8 mouse cellular contexts compared by ENCODE assay signal in the genomic region with DNA sequence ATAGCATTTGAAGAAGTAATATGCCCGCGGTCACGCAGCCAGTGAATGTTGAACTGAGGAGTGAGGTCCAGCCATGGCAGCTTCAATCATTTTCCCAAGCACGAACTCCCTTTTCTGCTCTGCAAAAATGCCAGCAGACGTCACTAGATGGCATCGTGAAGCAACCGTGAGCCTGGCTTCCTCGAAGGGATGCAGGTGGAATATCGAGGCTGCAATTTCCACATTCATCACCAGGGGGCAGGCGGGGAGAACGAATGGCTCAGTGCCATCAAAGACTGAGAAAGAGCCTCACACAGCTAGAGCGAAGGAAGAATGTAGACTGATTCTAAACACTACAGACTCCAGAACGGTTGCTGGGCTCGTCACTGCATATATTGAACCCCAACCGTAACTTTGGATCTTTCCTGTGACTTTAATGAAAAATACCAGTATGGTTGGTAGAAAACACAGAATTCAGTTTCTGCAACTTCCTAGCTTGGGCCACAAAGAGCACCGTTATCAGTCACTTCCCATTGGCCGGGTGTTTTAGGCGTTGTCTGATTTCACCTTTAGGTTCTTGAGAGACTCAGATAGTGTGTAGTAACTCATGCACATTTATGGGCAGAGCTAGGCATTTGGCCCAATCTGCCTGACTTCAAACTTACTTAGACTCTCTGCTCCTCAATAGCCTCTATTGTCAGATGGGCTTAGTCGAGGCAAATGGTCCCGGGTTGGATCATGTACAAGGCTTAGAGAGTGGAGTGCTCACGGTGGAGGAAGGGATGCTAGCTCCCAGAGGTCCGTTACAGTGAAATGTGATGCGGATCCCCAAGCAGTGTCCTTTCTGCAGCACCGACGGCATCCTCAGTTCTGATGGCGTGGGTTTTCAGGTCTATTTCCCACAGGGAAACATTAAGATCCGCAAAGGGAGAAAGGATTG. TPM values are rescaled to one million over a fixed set of nuclear protein-coding genes. Genes with fewer than 3 reads are reported as not detected.
A peak's percentile ranks its signal among the peaks of the same experiment; 100 is the strongest.
DNase-seq lines count a peak whose midpoint lies in the region; ATAC-seq and TF ChIP-seq lines count a peak whose summit lies in the region.

No protein-coding gene starts in this region.

- no peak overlapping the region for H3K4me3 ChIP-seq in ES-E14 (ENCODE audit: insufficient read depth in 1 of 2, low read depth in 1 of 2, low read length in 2 of 2, poor library complexity in 1 of 2, severe bottlenecking in 1 of 2)
- H3K4me3 ChIP-seq in forebrain, postnatal 0 days (ENCODE audit: low read depth, low read length): no peak overlapping the region
- no peak overlapping the region for H3K4me3 ChIP-seq in lung, adult 2 months (replicated peaks; ENCODE audit: extremely low read depth, low read depth, low read length)
- no peak overlapping the region for H3K4me3 ChIP-seq in thymus, adult 2 months (ENCODE audit: control insufficient read depth, insufficient read depth, low read length)

- H3K4me2 ChIP-seq in forebrain, postnatal 0 days (ENCODE audit: low read depth): no peak overlapping the region

- H3K27me3 ChIP-seq in forebrain, postnatal 0 days (ENCODE audit: insufficient read depth, low read length): no peaks in the 10 kb centered on the region
- H3K27me3 ChIP-seq in thymus, adult 2 months (ENCODE audit: control insufficient read depth, insufficient read depth, low read length): no peaks in the 10 kb centered on the region

- no peak overlapping the region for H3K27ac ChIP-seq in ES-E14 (ENCODE audit: insufficient read depth, low read depth, low read length, poor library complexity, severe bottlenecking)
- H3K27ac ChIP-seq in forebrain, postnatal 0 days (ENCODE audit: low read depth, low read length): no peak overlapping the region
- H3K27ac ChIP-seq in thymus, adult 2 months (ENCODE audit: control insufficient read depth, insufficient read depth, low read length): no peak overlapping the region

- in situ Hi-C loops in ES-E14 (cut with MboI; ENCODE audit: low sequenced_read_pairs in 2 of 2, unreplicated experiment in 2 of 2): loop anchor here (10.0 kb wide), 2 partner anchors 148 to 248 kb away; no protein-coding TSS in a partner anchor

- H3K9ac ChIP-seq in ES-E14 (ENCODE audit: insufficient read depth, low read depth, low read length, poor library complexity, severe bottlenecking): no peak overlapping the region
- no peak overlapping the region for H3K9ac ChIP-seq in forebrain, postnatal 0 days

- no peaks in the 10 kb centered on the region for H3K36me3 ChIP-seq in ES-E14 (ENCODE audit: control insufficient read depth, insufficient read depth, low read length, poor library complexity, severe bottlenecking)
- H3K36me3 ChIP-seq in forebrain, postnatal 0 days (ENCODE audit: insufficient read depth): no peaks in the 10 kb centered on the region
- no peaks in the 10 kb centered on the region for H3K36me3 ChIP-seq in thymus, adult 2 months (ENCODE audit: control insufficient read depth, insufficient read depth, low read length)

- no peak for TF ChIP-seq POLR2A in lung, adult 2 months (IDR thresholded peaks at IDR 0.05; ENCODE audit: borderline replicate concordance, extremely low read depth, low read depth, low read length)
- TF ChIP-seq POLR2A in thymus, adult 2 months (IDR thresholded peaks at IDR 0.05; ENCODE audit: control insufficient read depth, extremely low read depth, insufficient read depth, low read length, poor library complexity): no peak

- peak; percentile 100 for TF ChIP-seq CTCF in forebrain, postnatal 0 days (IDR thresholded peaks at IDR 0.05; ENCODE audit: low read depth)
- TF ChIP-seq CTCF in lung, adult 2 months (IDR thresholded peaks at IDR 0.05; ENCODE audit: insufficient read depth, low read length): peak; percentile 96
- TF ChIP-seq CTCF in thymus, adult 2 months (IDR thresholded peaks at IDR 0.05; ENCODE audit: borderline replicate concordance, control insufficient read depth, extremely low read depth, insufficient read depth, low read length, poor library complexity): peak; percentile 96; the same call in 1 of the 2 replicates

- peak; percentile 96 for DNase-seq in ES-E14 (ENCODE audit: low read depth, low spot score)
- peak; percentile 95 to 97 for DNase-seq in cerebellum, adult 18-20 months
- DNase-seq in forebrain, postnatal 0 days: peak; percentile 99
- peak; percentile 92 to 93 for DNase-seq in heart, postnatal 36 days
- peak; percentile 94 to 99 for DNase-seq in layer of hippocampus, adult 18-20 months (ENCODE audit: low spot score in 2 of 2)
- peak; percentile 90 for DNase-seq in lung, adult 2 months
- DNase-seq in ovary, adult 18-20 months (ENCODE audit: low spot score): peak; percentile 81
- peak; percentile 98 for DNase-seq in thymus, adult 2 months

- intact Hi-C loops in heart, postnatal 36 days (cut with DNase I): loop anchor here (1.0 to 2.0 kb wide), 4 partner anchors 44 to 244 kb away; partner anchors contain the start of gene Spsb4

- no peaks in the 10 kb centered on the region for H3K4me1 ChIP-seq in ES-E14 (ENCODE audit: control insufficient read depth in 2 of 2, insufficient read depth in 2 of 2, low read length in 2 of 2, poor library complexity in 1 of 2)
- no peaks in the 10 kb centered on the region for H3K4me1 ChIP-seq in forebrain, postnatal 0 days (ENCODE audit: insufficient read depth)
- no peaks in the 10 kb centered on the region for H3K4me1 ChIP-seq in lung, adult 2 months (ENCODE audit: control insufficient read depth, insufficient read depth, low read length)
- no peaks in the 10 kb centered on the region for H3K4me1 ChIP-seq in thymus, adult 2 months (replicated peaks; ENCODE audit: control insufficient read depth, insufficient read depth, low read length)

- peak; percentile 96 for ATAC-seq in forebrain, postnatal 0 days

- WGBS in forebrain, postnatal 0 days: 34% methylated on average over 27 of the region's 27 CpGs
- 35% methylated on average over 27 of the region's 27 CpGs for WGBS in lung, adult 2 months
- WGBS in thymus, adult 2 months: 40% methylated on average over 27 of the region's 27 CpGs

- no peaks in the 10 kb centered on the region for H3K9me3 ChIP-seq in ES-E14 (ENCODE audit: control insufficient read depth, insufficient read depth, low read depth, low read length)
- peaks cover 10% of the 10 kb centered on the region; the same call in 1 of the 2 replicates for H3K9me3 ChIP-seq in forebrain, postnatal 0 days (ENCODE audit: low read length)

TF ChIP-seq in ES-E14, 5 proteins besides CTCF, POLR2A, EP300 and RAD21:
- TF ChIP-seq CHD2 (IDR thresholded peaks at IDR 0.05; ENCODE audit: low read depth, low read length) (no peak), ZC3H11A (IDR thresholded peaks at IDR 0.05; ENCODE audit: borderline replicate concordance, low read depth, low read length) (peak; percentile 100), HCFC1 (IDR thresholded peaks at IDR 0.05; ENCODE audit: borderline replicate concordance, insufficient read depth, low read length) (0 out of 2 replicates have a peak, but pooled peaks have one; percentile 24), MAFK (IDR thresholded peaks at IDR 0.05; ENCODE audit: insufficient read depth, low read depth, low read length) (no peak)

RNA-seq across cellular contexts. Expression of gene Pxylp1, which starts 24.4 kb away (rescaled TPM):
- total RNA-seq in ES-E14 (2012; rRNA removed): 3.6 and 4.5 TPM in 2 replicates
- 25.2 and 35.1 TPM in 2 replicates for total RNA-seq in forebrain, postnatal 0 days (2014; rRNA removed)
- 14.9 and 22.6 TPM in 2 replicates for polyA plus RNA-seq in forebrain, postnatal 0 days (2015; fragmentation: Nextera tagmentation; extraction: Ambion mirVana)
- total RNA-seq in heart, postnatal 36 days (2021): 10 to 100 TPM; 14.5 to 21.3 TPM
- total RNA-seq in layer of hippocampus, adult 18-20 months (2021): 10 to 100 TPM; 18.7 to 23.6 TPM
- polyA plus RNA-seq in lung, adult 2 months (2012; rRNA removed): 7.2 and 8.6 TPM in 2 replicates
- 4.4 and 4.9 TPM in 2 replicates for polyA plus RNA-seq in thymus, adult 2 months (2012; rRNA removed)
